Comparison of ENCODE assay signal across 8 mouse cellular contexts in genomic region chr2:48950316-48950880, GRCm38 (mm10). TPM values are rescaled to one million over a fixed set of nuclear protein-coding genes. Genes with fewer than 3 reads are reported as not detected.
DNase-seq lines count a peak whose midpoint lies in the region; ATAC-seq and TF ChIP-seq lines count a peak whose summit lies in the region.

No protein-coding gene starts in this region.

- H3K4me1 ChIP-seq in heart, embryonic 12.5 days (replicated peaks), result peaks cover 3% of the 10 kb centered on the region
- H3K4me1 ChIP-seq in MEL (ENCODE audit: control insufficient read depth in 1 of 2, insufficient read depth in 2 of 2, low read length in 2 of 2), result peaks cover 0 to 23% of the 10 kb centered on the region in 2 experiments; a peak in 3 of 4 replicates
- peaks cover 7% of the 10 kb centered on the region for H3K4me1 ChIP-seq in forebrain, embryonic 12.5 days
- H3K4me1 ChIP-seq in limb, embryonic 14.5 days (ENCODE audit: control insufficient read depth, insufficient read depth, low read length), result peaks cover 8% of the 10 kb centered on the region
- peaks cover 8% of the 10 kb centered on the region for H3K4me1 ChIP-seq in neural tube, embryonic 12.5 days

- no peak for TF ChIP-seq RAD21 in MEL (IDR thresholded peaks at IDR 0.05; ENCODE audit: low read depth, low read length)

- intact Hi-C loops in gastrocnemius, postnatal 36 days (cut with DNase I), result no loop called here

- H3K4me2 ChIP-seq in heart, embryonic 12.5 days, result peak overlapping the region; percentile 78
- H3K4me2 ChIP-seq in forebrain, embryonic 12.5 days, result peak overlapping the region; percentile 66
- H3K4me2 ChIP-seq in limb, embryonic 14.5 days (replicated peaks; ENCODE audit: low read depth, low read length, severe bottlenecking), result peak overlapping the region; percentile 67
- H3K4me2 ChIP-seq in neural tube, embryonic 12.5 days (replicated peaks), result peak overlapping the region; percentile 67

- DNase-seq in heart, adult 9 months (ENCODE audit: low spot score in 2 of 2), result no peak
- DNase-seq in MEL (ENCODE audit: low read depth, low spot score), result peak; percentile 72
- DNase-seq in limb, embryonic 14.5 days (ENCODE audit: low spot score), result peak; percentile 3
- DNase-seq in gastrocnemius, postnatal 36 days, result no peak

- no peak for TF ChIP-seq EP300 in MEL (IDR thresholded peaks at IDR 0.05; ENCODE audit: low read depth in 1 of 2, low read length in 2 of 2)

- 8% methylated on average over 5 of the region's 6 CpGs for WGBS in heart, embryonic 12.5 days
- 17% methylated on average over 5 of the region's 6 CpGs for WGBS in forebrain, embryonic 12.5 days
- WGBS in limb, embryonic 14.5 days, result 5% methylated on average over 5 of the region's 6 CpGs
- WGBS in neural tube, embryonic 12.5 days, result 6% methylated on average over 6 of the region's 6 CpGs

- no peaks in the 10 kb centered on the region for H3K27me3 ChIP-seq in heart, embryonic 12.5 days (replicated peaks)
- no peaks in the 10 kb centered on the region for H3K27me3 ChIP-seq in MEL (ENCODE audit: control insufficient read depth in 1 of 2, insufficient read depth in 2 of 2, low read length in 2 of 2)
- no peaks in the 10 kb centered on the region for H3K27me3 ChIP-seq in forebrain, embryonic 12.5 days
- no peaks in the 10 kb centered on the region for H3K27me3 ChIP-seq in limb, embryonic 14.5 days (ENCODE audit: control insufficient read depth, insufficient read depth, low read length)
- H3K27me3 ChIP-seq in neural tube, embryonic 12.5 days (replicated peaks), result no peaks in the 10 kb centered on the region

- H3K9ac ChIP-seq in heart, embryonic 12.5 days, result peak overlapping the region; percentile 88
- H3K9ac ChIP-seq in MEL (ENCODE audit: control insufficient read depth, low read depth, low read length, poor library complexity, severe bottlenecking), result peak overlapping the region; percentile 97
- peak overlapping the region; percentile 81 for H3K9ac ChIP-seq in forebrain, embryonic 12.5 days
- peak overlapping the region; percentile 96 for H3K9ac ChIP-seq in limb, embryonic 14.5 days (ENCODE audit: low read depth, low read length, severe bottlenecking)
- peak overlapping the region; percentile 79 for H3K9ac ChIP-seq in neural tube, embryonic 12.5 days

- H3K36me3 ChIP-seq in heart, embryonic 12.5 days, result no peaks in the 10 kb centered on the region
- peaks cover 5 to 33% of the 10 kb centered on the region in 2 experiments; a peak in 3 of 4 replicates for H3K36me3 ChIP-seq in MEL (ENCODE audit: control insufficient read depth in 1 of 2, insufficient read depth in 2 of 2, low read length in 2 of 2)
- H3K36me3 ChIP-seq in forebrain, embryonic 12.5 days (replicated peaks), result no peaks in the 10 kb centered on the region
- H3K36me3 ChIP-seq in limb, embryonic 14.5 days (ENCODE audit: control insufficient read depth, insufficient read depth, low read length), result no peaks in the 10 kb centered on the region
- H3K36me3 ChIP-seq in neural tube, embryonic 12.5 days, result no peaks in the 10 kb centered on the region

- no peak for TF ChIP-seq CTCF in MEL (IDR thresholded peaks at IDR 0.05 in 2 of 3, conservative IDR thresholded peaks at IDR 0.05 in 1 of 3; ENCODE audit: control insufficient read depth in 1 of 3, insufficient read depth in 1 of 3, low read depth in 2 of 3, low read length in 3 of 3, poor library complexity in 1 of 3, severe bottlenecking in 1 of 3)

- peak overlapping the region; percentile 99 for H3K27ac ChIP-seq in heart, embryonic 12.5 days (ENCODE audit: poor library complexity, severe bottlenecking)
- H3K27ac ChIP-seq in MEL (ENCODE audit: control insufficient read depth, low read depth, low read length), result peak overlapping the region; percentile 85
- peak overlapping the region; percentile 95 for H3K27ac ChIP-seq in forebrain, embryonic 12.5 days
- H3K27ac ChIP-seq in limb, embryonic 14.5 days (replicated peaks; ENCODE audit: low read depth, low read length), result peak overlapping the region; percentile 95
- peak overlapping the region; percentile 90; the same call in 1 of the 2 replicates for H3K27ac ChIP-seq in neural tube, embryonic 12.5 days

- H3K79me2 ChIP-seq in MEL (ENCODE audit: control insufficient read depth, insufficient read depth, low read length, poor library complexity), result peaks cover 43% of the 10 kb centered on the region

- ATAC-seq in heart, embryonic 12.5 days (ENCODE audit: insufficient number of reproducible peaks, low FRiP score), result no peak
- no peak for ATAC-seq in forebrain, embryonic 12.5 days (ENCODE audit: low FRiP score)
- no peak for ATAC-seq in limb, embryonic 14.5 days (ENCODE audit: low FRiP score, low read depth)
- no peak for ATAC-seq in neural tube, embryonic 12.5 days (ENCODE audit: low FRiP score, low read depth)
- ATAC-seq in CD4-positive, CD25-positive, alpha-beta regulatory T cell, adult 4 months, result no peak

- TF ChIP-seq POLR2A in MEL (IDR thresholded peaks at IDR 0.05; ENCODE audit: control insufficient read depth in 1 of 2, insufficient read depth in 1 of 2, low read depth in 1 of 2, low read length in 2 of 2, poor library complexity in 1 of 2), result no peak
- TF ChIP-seq POLR2A in limb, embryonic 14.5 days (IDR thresholded peaks at IDR 0.05; ENCODE audit: borderline replicate concordance, extremely low read depth, insufficient read depth, insufficient read length), result no peak

- peak overlapping the region; percentile 83 for H3K4me3 ChIP-seq in heart, embryonic 12.5 days
- H3K4me3 ChIP-seq in MEL (ENCODE audit: control insufficient read depth in 1 of 2, insufficient read depth in 1 of 2, low read depth in 2 of 2, low read length in 2 of 2), result peak overlapping the region; percentile 88 to 98
- H3K4me3 ChIP-seq in forebrain, embryonic 12.5 days (replicated peaks), result peak overlapping the region; percentile 83
- peak overlapping the region; percentile 94 for H3K4me3 ChIP-seq in limb, embryonic 14.5 days (replicated peaks; ENCODE audit: low read length)
- peak overlapping the region; percentile 85 for H3K4me3 ChIP-seq in neural tube, embryonic 12.5 days

- no peaks in the 10 kb centered on the region for H3K9me3 ChIP-seq in heart, embryonic 12.5 days (replicated peaks)
- no peaks in the 10 kb centered on the region for H3K9me3 ChIP-seq in MEL (replicated peaks; ENCODE audit: insufficient read depth, low read length)
- H3K9me3 ChIP-seq in forebrain, embryonic 12.5 days, result no peaks in the 10 kb centered on the region
- H3K9me3 ChIP-seq in limb, embryonic 14.5 days (ENCODE audit: control insufficient read depth, low read length), result no peaks in the 10 kb centered on the region
- H3K9me3 ChIP-seq in neural tube, embryonic 12.5 days, result no peaks in the 10 kb centered on the region

TF ChIP-seq in MEL, 35 proteins besides CTCF, POLR2A, EP300 and RAD21:
- TF ChIP-seq MXI1 (IDR thresholded peaks at IDR 0.05; ENCODE audit: low read depth, low read length) (peak; percentile 18; the same call in 1 of the 2 replicates), SIN3A (IDR thresholded peaks at IDR 0.05; ENCODE audit: low read length) (peak; percentile 60), HCFC1 (IDR thresholded peaks at IDR 0.05; ENCODE audit: low read depth, low read length) (no peak), MAZ (IDR thresholded peaks at IDR 0.05; ENCODE audit: low read depth, low read length) (peak; percentile 21; the same call in 1 of the 2 replicates)

RNA-seq across cellular contexts. Expression of gene Orc4, which starts 0.3 kb away (rescaled TPM):
- 97.8 and 106 TPM in 2 replicates for polyA plus RNA-seq in heart, embryonic 12.5 days (2016; fragmentation: Nextera tagmentation; extraction: Ambion mirVana)
- total RNA-seq in MEL (2012; rRNA removed), result 41.2 and 44.8 TPM in 2 replicates
- polyA plus RNA-seq in MEL (2012; ENCODE audit: insufficient read depth in 1 of 2, insufficient read length in 2 of 2, low read depth in 1 of 2, low replicate concordance in 2 of 2, missing spikeins in 1 of 2), result 100 to 1,000 TPM in 1 of 2 experiments, 10 to 100 TPM in 1; 42.2 to 362 TPM
- 131 and 132 TPM in 2 replicates for polyA plus RNA-seq in forebrain, embryonic 12.5 days (2016; fragmentation: Nextera tagmentation; extraction: Ambion mirVana)
- polyA plus RNA-seq in limb, embryonic 14.5 days (2012; rRNA removed), result 65.9 and 74.8 TPM in 2 replicates
- polyA plus RNA-seq in limb, embryonic 14.5 days (2014; fragmentation: Nextera tagmentation; extraction: Ambion mirVana), result 91.5 and 102 TPM in 2 replicates
- polyA plus RNA-seq in neural tube, embryonic 12.5 days (2016; fragmentation: Nextera tagmentation; extraction: Ambion mirVana), result 110 and 129 TPM in 2 replicates
- 100 to 1,000 TPM in 1 of 2 experiments, 10 to 100 TPM in 1; 98.5 to 124 TPM for polyA plus RNA-seq in CD4-positive, CD25-positive, alpha-beta regulatory T cell, adult 4 months (2017; shearing (Covaris generic))
- total RNA-seq in gastrocnemius, postnatal 36 days (2021), result 10 to 100 TPM; 26.2 to 30.1 TPM

RNA-seq across cellular contexts. Expression of gene Mbd5, which starts 1.1 kb away (rescaled TPM):
- 23.1 and 29.1 TPM in 2 replicates for polyA plus RNA-seq in heart, embryonic 12.5 days (2016; fragmentation: Nextera tagmentation; extraction: Ambion mirVana)
- total RNA-seq in MEL (2012; rRNA removed), result 4.1 and 4.4 TPM in 2 replicates
- polyA plus RNA-seq in MEL (2012; ENCODE audit: insufficient read depth in 1 of 2, insufficient read length in 2 of 2, low read depth in 1 of 2, low replicate concordance in 2 of 2, missing spikeins in 1 of 2), result 1 to 10 TPM in 1 of 2 experiments, not detected in 1; 8.7 TPM
- polyA plus RNA-seq in forebrain, embryonic 12.5 days (2016; fragmentation: Nextera tagmentation; extraction: Ambion mirVana), result 36.0 and 37.0 TPM in 2 replicates
- polyA plus RNA-seq in limb, embryonic 14.5 days (2012; rRNA removed), result 12.9 and 14.3 TPM in 2 replicates
- 28.9 and 30.9 TPM in 2 replicates for polyA plus RNA-seq in limb, embryonic 14.5 days (2014; fragmentation: Nextera tagmentation; extraction: Ambion mirVana)
- 36.7 and 38.2 TPM in 2 replicates for polyA plus RNA-seq in neural tube, embryonic 12.5 days (2016; fragmentation: Nextera tagmentation; extraction: Ambion mirVana)
- polyA plus RNA-seq in CD4-positive, CD25-positive, alpha-beta regulatory T cell, adult 4 months (2017; shearing (Covaris generic)), result 10 to 100 TPM; 25.0 to 29.3 TPM
- 10 to 100 TPM; 29.5 to 31.0 TPM for total RNA-seq in gastrocnemius, postnatal 36 days (2021)

Comparison
In these comparisons a context has a peak if more than half of its experiments do, and no peak if none do; other contexts are left out.
1. DNase-seq: peak in MEL (single experiment) and limb, embryonic 14.5 days (single experiment); none in heart, adult 9 months (0 of 2) and gastrocnemius, postnatal 36 days (0 of 2).
2. Peak in every context shown above with its lines, with median percentiles within 50 percentile points of each other: H3K27ac ChIP-seq, H3K4me2 ChIP-seq, H3K4me3 ChIP-seq and H3K9ac ChIP-seq.